Comparison of ENCODE assay signal across 18 mouse cellular contexts in genomic region chr12:27294191-27294590, GRCm38 (mm10). TPM values are rescaled to one million over a fixed set of nuclear protein-coding genes. Genes with fewer than 3 reads are reported as not detected.
A peak's percentile ranks its signal among the peaks of the same experiment; 100 is the strongest.
DNase-seq lines count a peak whose midpoint lies in the region; ATAC-seq and TF ChIP-seq lines count a peak whose summit lies in the region.
"Had no signal": no experiment of that assay in that cellular context is flagged by ENCODE, and none has a peak within 500 bp of the region (broad histone marks: within the 10 kb centered on the region; RNA-seq: fewer than 3 reads in every experiment).

No protein-coding gene starts in this region.

- TF ChIP-seq POLR2A in kidney, adult 2 months (IDR thresholded peaks at IDR 0.05; ENCODE audit: low read depth, low read length): no peak

- H3K4me2 ChIP-seq in hindbrain, embryonic 13.5 days: no peak overlapping the region
- H3K4me2 ChIP-seq: embryonic facial prominence, embryonic 15.5 days; heart, embryonic 12.5 days had no signal

- H3K9ac ChIP-seq in hindbrain, embryonic 13.5 days: no peak overlapping the region
- H3K9ac ChIP-seq: embryonic facial prominence, embryonic 15.5 days; heart, embryonic 12.5 days; liver, embryonic 14.5 days had no signal

- H3K27me3 ChIP-seq in kidney, adult 2 months (replicated peaks; ENCODE audit: control insufficient read depth, insufficient read depth, low read length): no peaks in the 10 kb centered on the region
- no peaks in the 10 kb centered on the region for H3K27me3 ChIP-seq in C2C12 (ENCODE audit: control insufficient read depth, insufficient read depth, insufficient read length)
- no peaks in the 10 kb centered on the region for H3K27me3 ChIP-seq in hindbrain, embryonic 13.5 days
- H3K27me3 ChIP-seq: CH12.LX; embryonic facial prominence, embryonic 15.5 days had no signal

- no peaks in the 10 kb centered on the region for H3K36me3 ChIP-seq in kidney, adult 2 months (ENCODE audit: control insufficient read depth, insufficient read depth, low read length)
- H3K36me3 ChIP-seq in C2C12 (ENCODE audit: control insufficient read depth, insufficient read depth): no peaks in the 10 kb centered on the region
- no peaks in the 10 kb centered on the region for H3K36me3 ChIP-seq in hindbrain, embryonic 13.5 days
- H3K36me3 ChIP-seq: embryonic facial prominence, embryonic 15.5 days; heart, embryonic 12.5 days had no signal

- peak; percentile 8 for DNase-seq in kidney, adult 2 months
- DNase-seq in kidney, adult 8-10 months: no peak
- peak; percentile 27 for DNase-seq in brain, adult 2 months (ENCODE audit: low read depth, low spot score)
- DNase-seq in cerebellum, adult 9-11 months: no peak
- DNase-seq in frontal cortex, postnatal 25 days (ENCODE audit: low spot score in 2 of 2): no peak
- DNase-seq: cerebellum, adult 8-10 months; gastrocnemius, postnatal 25 days; kidney, postnatal 4 days; lung, postnatal 4 days; thymus, adult 2 months had no signal

- no peaks in the 10 kb centered on the region; the same call in 1 of the 2 replicates for H3K4me1 ChIP-seq in kidney, adult 2 months (ENCODE audit: control insufficient read depth, insufficient read depth, low read length)
- peaks cover 26% of the 10 kb centered on the region for H3K4me1 ChIP-seq in hindbrain, embryonic 13.5 days (replicated peaks)

- TF ChIP-seq CTCF in kidney, adult 2 months (conservative IDR thresholded peaks at IDR 0.05; ENCODE audit: insufficient read depth, insufficient read length, low read depth, low read length): no peak
- no peak for TF ChIP-seq CTCF in C2C12 (IDR thresholded peaks at IDR 0.05; ENCODE audit: control insufficient read depth, insufficient read depth, insufficient read length)

- H3K79me2 ChIP-seq in C2C12 (ENCODE audit: control insufficient read depth, insufficient read depth): no peaks in the 10 kb centered on the region

- no peak overlapping the region for H3K27ac ChIP-seq in kidney, adult 2 months (ENCODE audit: insufficient read depth, low read depth, low read length)
- peak overlapping the region; percentile 73 for H3K27ac ChIP-seq in hindbrain, embryonic 13.5 days
- H3K27ac ChIP-seq: embryonic facial prominence, embryonic 15.5 days; liver, embryonic 14.5 days had no signal

- ATAC-seq in hindbrain, embryonic 13.5 days (ENCODE audit: low FRiP score): 0 out of 2 replicates have a peak, but pooled peaks have one; percentile 3
- ATAC-seq: inflammation-experienced regulatory T-cells, adult 6 months had no signal

- no peak overlapping the region for H3ac ChIP-seq in C2C12 (ENCODE audit: control insufficient read depth, insufficient read length, low read depth)

- H3K4me3 ChIP-seq in kidney, adult 2 months (ENCODE audit: insufficient read depth, low read depth, low read length): no peak overlapping the region
- H3K4me3 ChIP-seq in C2C12 (ENCODE audit: insufficient read depth, poor library complexity, severe bottlenecking): no peak overlapping the region
- H3K4me3 ChIP-seq in hindbrain, embryonic 13.5 days: no peak overlapping the region
- H3K4me3 ChIP-seq: embryonic facial prominence, embryonic 15.5 days; heart, embryonic 12.5 days; myocyte had no signal

- no peaks in the 10 kb centered on the region for H3K9me3 ChIP-seq in hindbrain, embryonic 13.5 days
- H3K9me3 ChIP-seq: embryonic facial prominence, embryonic 15.5 days; heart, embryonic 12.5 days had no signal

- H3K79me3 ChIP-seq in C2C12 (ENCODE audit: low read depth): no peaks in the 10 kb centered on the region

- WGBS in kidney, adult 2 months: 38% methylated on average over 1 of the region's 1 CpGs
- WGBS in hindbrain, embryonic 13.5 days: 17% methylated on average over 1 of the region's 1 CpGs

TF ChIP-seq in C2C12, 6 proteins besides CTCF, POLR2A, EP300 and RAD21:
- TF ChIP-seq MAX (IDR thresholded peaks at IDR 0.05) (no peak), MYOG (IDR thresholded peaks at IDR 0.05; ENCODE audit: control insufficient read depth, extremely low read depth, insufficient read length) (no peak), CEBPB (IDR thresholded peaks at IDR 0.05; ENCODE audit: low read depth) (no peak), USF1 (IDR thresholded peaks at IDR 0.05; ENCODE audit: low read depth) (peak; percentile 36), MYOD1 (IDR thresholded peaks at IDR 0.05; ENCODE audit: control insufficient read depth, insufficient read length, low read depth) (no peak), FOSL1 (IDR thresholded peaks at IDR 0.05; ENCODE audit: insufficient read depth, low read length, poor library complexity, severe bottlenecking) (no peak)

RNA-seq across cellular contexts. Expression of gene Sox11, which starts 48.2 kb away (rescaled TPM):
- 0.06 and 0.08 TPM in 2 replicates for polyA plus RNA-seq in kidney, adult 2 months (2012; rRNA removed)
- 7.0 TPM for polyA plus RNA-seq in C2C12 (2012; fragmentation: generic; extraction: Trizol)
- 574 and 588 TPM in 2 replicates for polyA plus RNA-seq in hindbrain, embryonic 13.5 days (2015; fragmentation: Nextera tagmentation; extraction: Ambion mirVana)
- polyA plus RNA-seq: inflammation-experienced regulatory T-cells, adult 6 months had no signal

Comparison
In these comparisons a context has a peak if more than half of its experiments do, and no peak if none do; other contexts are left out.
1. DNase-seq: peak in kidney, adult 2 months (single experiment) and brain, adult 2 months (single experiment); none in kidney, adult 8-10 months (0 of 2), cerebellum, adult 9-11 months (single experiment) and frontal cortex, postnatal 25 days (0 of 2).
2. RNA of gene Sox11, which starts 48.2 kb away (polyA plus RNA-seq): 574 to 588 TPM in hindbrain, embryonic 13.5 days; 7.0 TPM in C2C12 (single experiment) and 0.06 to 0.08 TPM in kidney, adult 2 months; every median in the first group is over 10 times any median in the second.